Mouse (Mus musculus) stomach, postnatal 0 days (tissue): ENCODE data around the gene Fmod. TPM values are rescaled to one million over a fixed set of nuclear protein-coding genes. Genes with fewer than 3 reads are reported as not detected.

Experiments
- ATAC-seq: fragments of 200-750 bp; cut with Nextera tagmentation; 2 replicates; pipeline ENCODE4 v1.8.0; 2017; ENCODE audit not compliant: low FRiP score, low TSS enrichment
- DNase-seq: peaks from one replicate; pipeline ENCODE4 v3.0.0-alpha.2; 2016; ENCODE audit warnings: low spot score
- H3K27ac ChIP-seq: fragments of 300-500 bp; sonication (generic); replicated peaks from 2 replicates; pipeline ENCODE4 v1.5.1; 2014; ENCODE audit warnings: mild to moderate bottlenecking, control low read depth
- H3K27me3 ChIP-seq: fragments of 300-500 bp; sonication (generic); 2 replicates; pipeline ENCODE4 v1.6.1; 2014; ENCODE audit warnings: low read length; ENCODE audit not compliant: control insufficient read depth, insufficient read depth
- H3K36me3 ChIP-seq: fragments of 300-500 bp; sonication (generic); 2 replicates; pipeline ENCODE4 v1.6.1; 2014; ENCODE audit warnings: low read length, mixed read lengths; ENCODE audit not compliant: control insufficient read depth, insufficient read depth
- H3K4me1 ChIP-seq: fragments of 300-500 bp; sonication (generic); replicated peaks from 2 replicates; pipeline ENCODE4 v1.6.1; 2014; ENCODE audit warnings: antibody characterized with exemption; ENCODE audit not compliant: control insufficient read depth, insufficient read depth
- H3K4me2 ChIP-seq: fragments of 300-500 bp; sonication (generic); replicated peaks from 2 replicates; pipeline ENCODE4 v1.6.1; 2014; ENCODE audit warnings: low read depth, mild to moderate bottlenecking, control low read depth, moderate library complexity
- H3K4me3 ChIP-seq: fragments of 300-500 bp; sonication (generic); 2 replicates; pipeline ENCODE4 v1.5.1; 2014; ENCODE audit warnings: low read depth, low read length, control low read depth
- H3K9ac ChIP-seq: fragments of 300-500 bp; sonication (generic); 2 replicates; pipeline ENCODE4 v1.6.1; 2014; ENCODE audit warnings: mild to moderate bottlenecking, low read length, control low read depth, mixed read lengths
- H3K9me3 ChIP-seq: fragments of 300-500 bp; sonication (generic); 2 replicates; pipeline ENCODE4 v1.6.1; 2016; ENCODE audit warnings: low read length; ENCODE audit not compliant: control insufficient read depth
- CTCF ChIP-seq: IDR thresholded peaks from 2 replicates; pipeline ENCODE4 v1.5.1; 2016; ENCODE audit warnings: antibody characterized with exemption, low read depth, mild to moderate bottlenecking, moderate library complexity
- EP300 ChIP-seq: optimal IDR thresholded peaks from 2 replicates; pipeline ENCODE3; 2016; ENCODE audit warnings: antibody characterized with exemption
- WGBS: fragments of 180-500 bp; shearing (Covaris S2); extraction: QIAGEN DNeasy Blood & Tissue Kit; methylation state at CpG from one replicate; pipeline ENCODE4 v1.1.7; 2014; 5-methylcytosine and 5-hydroxymethylcytosine counted together
- polyA plus RNA-seq: library from polyadenylated mRNA; unstranded; fragments of >200 nt; fragmentation: Nextera tagmentation; extraction: Ambion mirVana; gene quantifications from 2 replicates; pipeline ENCODE4 v1.2.1, GENCODE M21; 2015

The Fmod gene
- polyA plus RNA-seq, 1 experiment from 2014 or later, result 9.0 TPM

- TF ChIP-seq CTCF, result no peak
- no peak for TF ChIP-seq EP300
- no peaks in the 10 kb centered on the region for H3K36me3 ChIP-seq
- no peaks in the 10 kb centered on the region for H3K9me3 ChIP-seq
- no peak overlapping the region for H3K4me2 ChIP-seq
- H3K4me3 ChIP-seq, result no peak overlapping the region
- DNase-seq, result peak; percentile 92
- peaks cover 35% of the 10 kb centered on the region for H3K4me1 ChIP-seq
- no peaks in the 10 kb centered on the region for H3K27me3 ChIP-seq
- WGBS, result 9% methylated on average over 8 of the region's 8 CpGs
- H3K27ac ChIP-seq, result peak overlapping the region; percentile 92
- no peak overlapping the region for H3K9ac ChIP-seq
- peak; percentile 80 for ATAC-seq
These were observed 30.1 kb downstream of the Fmod start for GRCm38 (mm10) chr1:134067143-134067619.

GRCm38 (mm10) chr1:134070099-134070669 is 33.1 kb downstream of the Fmod start:
- H3K4me3 ChIP-seq, result no peak overlapping the region
- H3K27me3 ChIP-seq, result no peaks in the 10 kb centered on the region
- H3K4me1 ChIP-seq, result peaks cover 18% of the 10 kb centered on the region
- peak overlapping the region; percentile 97 for H3K27ac ChIP-seq
- peak; percentile 66 for DNase-seq
- no peak for ATAC-seq
- 37% methylated on average over 8 of the region's 8 CpGs for WGBS
- H3K4me2 ChIP-seq, result 0 out of 2 replicates have a peak overlapping the region, but pooled peaks have one; percentile 23
- no peaks in the 10 kb centered on the region; the same call in 1 of the 2 replicates for H3K36me3 ChIP-seq
- no peaks in the 10 kb centered on the region for H3K9me3 ChIP-seq
- TF ChIP-seq EP300 (no peak), CTCF (no peak)
- peak overlapping the region; percentile 38; the same call in 1 of the 2 replicates for H3K9ac ChIP-seq

- Histone ChIP-seq H3K27ac (peak overlapping the region; percentile 97), H3K27me3 (no peaks in the 10 kb centered on the region), H3K4me1 (peaks cover 16% of the 10 kb centered on the region), H3K4me3 (no peak overlapping the region), H3K9me3 (no peaks in the 10 kb centered on the region), H3K9ac (no peak overlapping the region), H3K4me2 (no peak overlapping the region), H3K36me3 (peaks cover 11% of the 10 kb centered on the region)
- 27% methylated on average over 10 of the region's 10 CpGs for WGBS
- ATAC-seq (peak; percentile 73), DNase-seq (peak; percentile 84)
- peak; percentile 45 for TF ChIP-seq EP300
- TF ChIP-seq CTCF, result no peak
These were observed 34.5 kb downstream of the Fmod start for GRCm38 (mm10) chr1:134071411-134072018.

- Histone ChIP-seq H3K36me3 (peaks cover 11% of the 10 kb centered on the region), H3K27ac (peak overlapping the region; percentile 97), H3K9ac (no peak overlapping the region), H3K27me3 (no peaks in the 10 kb centered on the region), H3K4me3 (no peak overlapping the region), H3K9me3 (no peaks in the 10 kb centered on the region), H3K4me1 (peaks cover 9% of the 10 kb centered on the region), H3K4me2 (no peak overlapping the region)
- no peak for ATAC-seq
- WGBS, result 67% methylated on average over 6 of the region's 6 CpGs
- TF ChIP-seq CTCF (no peak), EP300 (no peak)
- peak; percentile 21 for DNase-seq
These were observed 36.1 kb downstream of the Fmod start for GRCm38 (mm10) chr1:134073061-134073564.

- ATAC-seq (no peak), DNase-seq (peak; percentile 17)
- peaks cover 11% of the 10 kb centered on the region for H3K36me3 ChIP-seq
- peak overlapping the region; percentile 97 for H3K27ac ChIP-seq
- WGBS, result 58% methylated on average over 1 of the region's 1 CpGs
- peaks cover 9% of the 10 kb centered on the region; the same call in 1 of the 2 replicates for H3K4me1 ChIP-seq
- no peak for TF ChIP-seq CTCF
- TF ChIP-seq EP300, result no peak
- no peak overlapping the region for H3K9ac ChIP-seq
- H3K4me3 ChIP-seq, result no peak overlapping the region
- no peaks in the 10 kb centered on the region for H3K27me3 ChIP-seq
- H3K4me2 ChIP-seq, result no peak overlapping the region
- H3K9me3 ChIP-seq, result no peaks in the 10 kb centered on the region
These were observed 36.6 kb downstream of the Fmod start for GRCm38 (mm10) chr1:134073658-134074057.

- WGBS, result 59% methylated on average over 3 of the region's 3 CpGs
- Histone ChIP-seq H3K9ac (no peak overlapping the region), H3K27ac (no peak overlapping the region; the same call in 1 of the 2 replicates), H3K9me3 (no peaks in the 10 kb centered on the region), H3K4me3 (no peak overlapping the region), H3K4me2 (peak overlapping the region; percentile 5; the same call in 1 of the 2 replicates), H3K36me3 (peaks cover 11% of the 10 kb centered on the region), H3K27me3 (no peaks in the 10 kb centered on the region), H3K4me1 (peaks cover 9% of the 10 kb centered on the region; the same call in 1 of the 2 replicates)
- ATAC-seq, result no peak
- peak; percentile 30 for DNase-seq
- TF ChIP-seq CTCF (peak; percentile 22; the same call in 1 of the 2 replicates), EP300 (no peak)
These were observed 37.1 kb downstream of the Fmod start for GRCm38 (mm10) chr1:134074184-134074583.
